Mouse (Mus musculus) ES-Bruce4 (cell line): ENCODE data around the gene Acot7.

Experiments
- CTCF ChIP-seq: IDR thresholded peaks from one replicate; pipeline ENCODE4 v1.8.1; 2011; ENCODE audit warnings: low read depth, low read length
- EP300 ChIP-seq: IDR thresholded peaks from 2 replicates; pipeline ENCODE4 v1.6.1; 2011; ENCODE audit warnings: low read depth, low read length; ENCODE audit not compliant: insufficient read depth
- POLR2A ChIP-seq: IDR thresholded peaks from one replicate; pipeline ENCODE4 v1.8.1; 2011; ENCODE audit warnings: low read length; ENCODE audit not compliant: insufficient read depth

- TF ChIP-seq EP300 = no peak
- peak; percentile 66 for TF ChIP-seq CTCF
- no peak for TF ChIP-seq POLR2A
These were observed 87.1 kb downstream of the Acot7 start for GRCm38 (mm10) chr4:152264867-152265568.
